Comparison of ENCODE assay signal across 8 mouse cellular contexts in the genomic region with DNA sequence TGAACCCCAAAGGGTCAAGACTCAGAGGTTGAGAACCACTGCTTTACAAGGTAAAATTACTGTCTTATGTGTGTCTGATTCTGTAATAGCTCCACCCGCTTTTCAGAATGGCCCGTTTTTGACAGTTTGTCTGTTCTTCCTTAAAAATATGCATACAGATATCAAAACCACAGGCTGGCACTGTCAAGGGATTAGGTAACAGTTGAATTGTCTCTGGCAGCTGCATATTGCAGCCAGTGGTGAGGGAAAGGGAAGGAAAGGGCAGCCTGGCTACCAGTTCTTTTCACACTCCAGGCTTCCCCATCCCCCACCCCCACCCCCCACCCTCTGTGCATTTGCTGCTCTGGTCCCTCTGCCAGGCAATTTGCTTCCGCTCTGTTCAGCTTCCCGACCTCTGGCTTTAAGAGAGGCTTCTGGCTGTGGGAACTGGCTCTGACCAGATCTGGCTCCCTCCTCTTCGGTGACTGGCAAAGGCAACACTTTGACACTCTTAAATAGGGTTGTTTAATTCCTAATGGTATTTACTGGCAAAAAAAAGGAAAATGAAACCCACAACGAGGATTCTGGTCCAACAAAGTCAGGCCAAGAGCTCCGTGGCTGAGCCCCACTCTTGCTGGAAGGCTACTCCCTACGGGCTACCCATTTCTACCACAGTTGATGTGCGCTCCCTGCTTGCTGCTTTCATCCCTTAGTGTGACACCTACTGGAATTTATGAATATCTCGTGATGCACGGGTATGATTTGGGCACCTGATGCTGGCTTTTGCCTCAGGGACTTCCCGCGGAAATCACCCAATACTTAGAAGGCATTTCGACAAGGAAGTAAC. TPM values are rescaled to one million over a fixed set of nuclear protein-coding genes. Genes with fewer than 3 reads are reported as not detected.
DNase-seq lines count a peak whose midpoint lies in the region; ATAC-seq and TF ChIP-seq lines count a peak whose summit lies in the region.

No protein-coding gene starts in this region.

- TF ChIP-seq POLR2A in olfactory bulb, adult 2 months (IDR thresholded peaks at IDR 0.05; ENCODE audit: insufficient read depth, low read depth, low read length) = no peak

- TF ChIP-seq CTCF in layer of hippocampus, adult 2 months (conservative IDR thresholded peaks at IDR 0.05) = peak; percentile 62
- TF ChIP-seq CTCF in olfactory bulb, adult 2 months (IDR thresholded peaks at IDR 0.05; ENCODE audit: insufficient read depth, low read depth, low read length) = no peak

- peak; percentile 21 to 32 for DNase-seq in right cerebral cortex, adult 2 months (ENCODE audit: low spot score in 2 of 2)
- no peak for DNase-seq in right cerebral cortex, postnatal 4 days
- DNase-seq in layer of hippocampus, adult 2 months (ENCODE audit: low spot score in 2 of 2) = peak; percentile 30 to 32
- DNase-seq in lung, postnatal 10 days = peak; percentile 14
- no peak for DNase-seq in c-Kit-positive CD71-positive TER-119-positive erythroid progenitor cells, embryonic 14.5 days (ENCODE audit: low spot score)

- peaks cover 16% of the 10 kb centered on the region for H3K4me1 ChIP-seq in embryonic facial prominence, embryonic 13.5 days
- peaks cover 3% of the 10 kb centered on the region; the same call in 1 of the 2 replicates for H3K4me1 ChIP-seq in olfactory bulb, adult 2 months (ENCODE audit: control insufficient read depth, insufficient read depth, low read length)

- 4% methylated on average over 14 of the region's 14 CpGs for WGBS in embryonic facial prominence, embryonic 13.5 days
- 8% methylated on average over 14 of the region's 14 CpGs for WGBS in olfactory bulb, adult 2 months

- H3K27me3 ChIP-seq in embryonic facial prominence, embryonic 13.5 days = peaks cover 27% of the 10 kb centered on the region

- H3K36me3 ChIP-seq in embryonic facial prominence, embryonic 13.5 days = no peaks in the 10 kb centered on the region

- H3K4me2 ChIP-seq in embryonic facial prominence, embryonic 13.5 days = peak overlapping the region; percentile 94

- peak overlapping the region; percentile 68 for H3K4me3 ChIP-seq in embryonic facial prominence, embryonic 13.5 days
- peak overlapping the region; percentile 77 for H3K4me3 ChIP-seq in layer of hippocampus, adult 2 months
- peak overlapping the region; percentile 83 for H3K4me3 ChIP-seq in olfactory bulb, adult 2 months (ENCODE audit: insufficient read depth, low read depth, low read length)

- no peak for ATAC-seq in embryonic facial prominence, embryonic 13.5 days (ENCODE audit: insufficient number of reproducible peaks, insufficient read depth, low FRiP score, low TSS enrichment, low read depth)
- peak; percentile 37 to 62 for ATAC-seq in hematopoietic stem cell, adult 5-6 weeks (replicated peaks in 1 of 2; ENCODE audit: insufficient read depth in 1 of 2, low FRiP score in 2 of 2, low TSS enrichment in 1 of 2, low read depth in 1 of 2, poor library complexity in 2 of 2, severe bottlenecking in 2 of 2)

- H3K9me3 ChIP-seq in embryonic facial prominence, embryonic 13.5 days = no peaks in the 10 kb centered on the region

- peak overlapping the region; percentile 80; the same call in 1 of the 2 replicates for H3K9ac ChIP-seq in embryonic facial prominence, embryonic 13.5 days

- no peak overlapping the region for H3K27ac ChIP-seq in embryonic facial prominence, embryonic 13.5 days
- H3K27ac ChIP-seq in layer of hippocampus, adult 2 months = peak overlapping the region; percentile 95
- peak overlapping the region; percentile 65; the same call in 1 of the 2 replicates for H3K27ac ChIP-seq in olfactory bulb, adult 2 months (ENCODE audit: insufficient read depth, low read depth, low read length)

RNA-seq across cellular contexts. Expression of gene Dock10, which starts 1.3 kb away (rescaled TPM):
- polyA plus RNA-seq in embryonic facial prominence, embryonic 13.5 days (2015; fragmentation: Nextera tagmentation; extraction: Ambion mirVana) = 7.3 TPM in 2 replicates
- total RNA-seq in hematopoietic stem cell, adult 5-6 weeks (2017) = 113 and 138 TPM in 2 replicates
- 100 to 1,000 TPM in 1 of 2 experiments, 10 to 100 TPM in 1; 98.7 to 103 TPM for total RNA-seq in layer of hippocampus, adult 2 months (2021)
- not detected in 2 replicates for polyA plus RNA-seq in olfactory bulb, adult 2 months (2012; ENCODE audit: insufficient read depth, insufficient read length, low replicate concordance, missing spikeins)

Comparison
In these comparisons a context has a peak if more than half of its experiments do, and no peak if none do; other contexts are left out.
1. DNase-seq: peak in right cerebral cortex, adult 2 months (2 of 2), layer of hippocampus, adult 2 months (2 of 2) and lung, postnatal 10 days (single experiment); none in right cerebral cortex, postnatal 4 days (single experiment) and c-Kit-positive CD71-positive TER-119-positive erythroid progenitor cells, embryonic 14.5 days (single experiment).
2. Peak in every context shown above with its lines, with median percentiles within 50 percentile points of each other: H3K4me3 ChIP-seq.